Mouse (Mus musculus): Measurements from ENCODE around the gene Zfp710. TPM values are rescaled to one million over a fixed set of nuclear protein-coding genes. Genes with fewer than 3 reads are reported as not detected.
A peak's percentile ranks its signal among the peaks of the same experiment; 100 is the strongest.
"Not testable (repeated sequence)": the region's sequence is repeated elsewhere in the genome, so short reads cannot be mapped to it uniquely, and the experiment has no call there.

Gene Zfp710
- polyA plus RNA-seq, 1 experiment from 2014 or later: 17.0 TPM

- no peaks in the 10 kb centered on the region; the same call in 1 of the 2 replicates for H3K4me1 ChIP-seq (ENCODE audit: control insufficient read depth, insufficient read depth, low read length)
- DNase-seq (no peak), ATAC-seq (ENCODE audit: low FRiP score, low TSS enrichment) (no peak)
- H3K27ac ChIP-seq (replicated peaks; ENCODE audit: low read depth, low read length): no peak overlapping the region
- H3K4me3 ChIP-seq (replicated peaks; ENCODE audit: low read depth, low read length): no peak overlapping the region
- H3K4me2 ChIP-seq (ENCODE audit: low read length): no peak overlapping the region
- 87% methylated on average over 5 of the region's 5 CpGs for WGBS
- no peaks in the 10 kb centered on the region for H3K36me3 ChIP-seq (ENCODE audit: control insufficient read depth, insufficient read depth, low read length)
- H3K27me3 ChIP-seq (ENCODE audit: control insufficient read depth, insufficient read depth, low read length): no peaks in the 10 kb centered on the region
- H3K9ac ChIP-seq (replicated peaks; ENCODE audit: low read length): no peak overlapping the region
- H3K9me3 ChIP-seq (ENCODE audit: control insufficient read depth, low read length): no peaks in the 10 kb centered on the region
Measured at GRCm38 (mm10) chr7:80121083-80121482, 96.5 kb downstream of the Zfp710 start.

GRCm38 (mm10) chr7:80123115-80123514, 98.5 kb downstream of the Zfp710 start:
- WGBS: 72% methylated on average over 4 of the region's 4 CpGs

DNA sequence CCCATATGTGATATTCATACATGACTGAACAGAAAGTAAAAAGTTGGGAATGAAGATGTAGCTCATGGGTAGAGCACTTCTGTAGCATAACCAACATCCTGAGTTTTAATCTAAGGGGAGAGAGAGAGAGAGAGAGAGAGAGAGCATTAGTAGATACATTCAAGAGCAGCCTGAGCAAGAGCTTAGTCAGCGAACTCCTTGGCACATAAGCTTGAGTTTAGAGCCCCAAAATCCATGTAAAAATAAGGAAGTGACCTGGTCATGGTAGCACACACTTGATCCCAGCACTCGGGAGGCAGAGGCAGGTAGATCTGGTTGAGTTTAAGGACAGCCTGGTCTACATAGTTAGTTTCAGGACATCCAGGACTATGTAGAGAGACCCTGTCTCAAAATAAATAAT, 99.1 kb downstream of the Zfp710 start:
- H3K4me3 ChIP-seq (replicated peaks; ENCODE audit: low read depth, low read length): no peak overlapping the region
- H3K4me1 ChIP-seq (ENCODE audit: control insufficient read depth, insufficient read depth, low read length): no peaks in the 10 kb centered on the region
- 86% methylated on average over 2 of the region's 2 CpGs for WGBS

More at GRCm38 (mm10) chr7:80123115-80123514, 98.5 kb downstream of the Zfp710 start:
- Histone ChIP-seq H3K27me3 (ENCODE audit: control insufficient read depth, insufficient read depth, low read length) (no peaks in the 10 kb centered on the region), H3K27ac (replicated peaks; ENCODE audit: low read depth, low read length) (no peak overlapping the region), H3K4me3 (replicated peaks; ENCODE audit: low read depth, low read length) (no peak overlapping the region), H3K4me1 (ENCODE audit: control insufficient read depth, insufficient read depth, low read length) (no peaks in the 10 kb centered on the region), H3K9me3 (ENCODE audit: control insufficient read depth, low read length) (no peaks in the 10 kb centered on the region), H3K4me2 (ENCODE audit: low read length) (no peak overlapping the region), H3K36me3 (ENCODE audit: control insufficient read depth, insufficient read depth, low read length) (no peaks in the 10 kb centered on the region), H3K9ac (replicated peaks; ENCODE audit: low read length) (no peak overlapping the region)
- no peak for DNase-seq
- no peak for ATAC-seq (ENCODE audit: low FRiP score, low TSS enrichment)

DNA sequence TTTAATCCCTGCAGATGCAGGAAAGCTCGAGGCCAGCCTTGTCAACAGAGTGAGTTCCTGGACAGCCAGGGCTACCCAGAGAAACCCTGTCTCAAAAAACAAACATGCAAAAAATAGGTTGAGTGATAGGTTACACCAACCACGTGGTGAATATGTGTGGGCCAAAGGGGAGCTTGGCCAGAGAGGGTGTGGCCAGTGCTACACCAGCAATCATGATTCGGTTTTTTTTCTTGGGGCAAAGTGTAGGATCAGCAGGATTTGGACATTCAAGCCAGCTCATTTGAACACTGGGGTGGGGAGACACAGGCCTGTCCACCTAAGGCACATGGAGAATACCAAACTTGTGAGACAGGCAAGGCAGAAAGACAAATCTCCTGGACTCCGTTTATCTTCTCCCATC, 104.7 kb downstream of the Zfp710 start:
- no peaks in the 10 kb centered on the region for H3K9me3 ChIP-seq (ENCODE audit: control insufficient read depth, low read length)
- H3K4me3 ChIP-seq (replicated peaks; ENCODE audit: low read depth, low read length): no peak overlapping the region
- no peak overlapping the region for H3K4me2 ChIP-seq (ENCODE audit: low read length)
- no peaks in the 10 kb centered on the region for H3K27me3 ChIP-seq (ENCODE audit: control insufficient read depth, insufficient read depth, low read length)
- ATAC-seq (ENCODE audit: low FRiP score, low TSS enrichment) (no peak), DNase-seq (no peak)
- no peak overlapping the region for H3K9ac ChIP-seq (replicated peaks; ENCODE audit: low read length)
- no peak overlapping the region for H3K27ac ChIP-seq (replicated peaks; ENCODE audit: low read depth, low read length)
- no peaks in the 10 kb centered on the region for H3K4me1 ChIP-seq (ENCODE audit: control insufficient read depth, insufficient read depth, low read length)
- 82% methylated on average over 4 of the region's 4 CpGs for WGBS
- no peaks in the 10 kb centered on the region for H3K36me3 ChIP-seq (ENCODE audit: control insufficient read depth, insufficient read depth, low read length)

More for the DNA sequence above, 99.1 kb downstream of the Zfp710 start:
- Histone ChIP-seq H3K9me3 (ENCODE audit: control insufficient read depth, low read length) (no peaks in the 10 kb centered on the region), H3K27me3 (ENCODE audit: control insufficient read depth, insufficient read depth, low read length) (no peaks in the 10 kb centered on the region), H3K36me3 (ENCODE audit: control insufficient read depth, insufficient read depth, low read length) (no peaks in the 10 kb centered on the region), H3K27ac (replicated peaks; ENCODE audit: low read depth, low read length) (no peak overlapping the region), H3K4me2 (ENCODE audit: low read length) (no peak overlapping the region), H3K9ac (replicated peaks; ENCODE audit: low read length) (no peak overlapping the region)
- DNase-seq: no peak
- ATAC-seq (ENCODE audit: low FRiP score, low TSS enrichment): no peak

DNA sequence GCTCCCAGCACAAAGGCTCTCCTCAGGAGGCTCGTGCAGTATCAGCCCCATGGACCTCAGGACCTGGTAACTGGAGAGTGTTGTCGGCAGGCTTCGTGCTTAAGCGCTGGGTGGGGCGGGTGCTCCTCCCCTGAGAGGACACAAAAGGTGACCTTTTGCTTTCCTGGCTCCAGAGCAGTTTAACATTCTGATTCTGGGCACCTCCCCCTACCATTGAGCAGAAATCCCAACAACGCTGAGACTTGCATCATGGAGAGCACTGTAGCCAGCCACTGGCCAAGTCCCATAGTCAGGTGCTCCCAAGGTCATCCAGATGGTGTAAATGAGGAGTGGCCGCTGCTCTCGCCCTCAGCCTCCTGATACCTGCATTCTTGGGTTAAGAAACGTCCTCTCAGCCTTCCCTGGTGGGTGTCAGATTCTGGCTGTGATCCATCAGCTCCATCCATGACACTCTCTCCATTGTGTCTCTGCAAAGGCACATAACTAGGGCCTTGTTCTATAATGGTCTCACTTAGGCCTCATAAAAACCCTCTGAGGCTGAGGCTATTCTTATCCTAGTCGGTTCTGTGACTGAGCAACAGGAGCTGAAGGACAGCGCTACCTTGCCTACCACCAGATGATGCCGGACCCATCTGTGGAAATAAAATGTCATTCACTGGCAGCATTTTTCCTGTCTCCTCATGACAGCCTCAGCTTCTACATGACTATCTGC, 105.9 kb downstream of the Zfp710 start:
- Histone ChIP-seq H3K4me3 (replicated peaks; ENCODE audit: low read depth, low read length) (no peak overlapping the region), H3K4me1 (ENCODE audit: control insufficient read depth, insufficient read depth, low read length) (0 out of 2 replicates have a peak, but pooled peaks cover 3% of the 10 kb centered on the region), H3K9ac (replicated peaks; ENCODE audit: low read length) (no peak overlapping the region), H3K27me3 (ENCODE audit: control insufficient read depth, insufficient read depth, low read length) (no peaks in the 10 kb centered on the region), H3K9me3 (ENCODE audit: control insufficient read depth, low read length) (no peaks in the 10 kb centered on the region), H3K36me3 (ENCODE audit: control insufficient read depth, insufficient read depth, low read length) (no peaks in the 10 kb centered on the region), H3K27ac (replicated peaks; ENCODE audit: low read depth, low read length) (no peak overlapping the region), H3K4me2 (ENCODE audit: low read length) (no peak overlapping the region)
- DNase-seq (no peak), ATAC-seq (ENCODE audit: low FRiP score, low TSS enrichment) (no peak)
- WGBS: 45% methylated on average over 12 of the region's 12 CpGs

- ATAC-seq (ENCODE audit: low FRiP score, low TSS enrichment); DNase-seq; H3K9ac ChIP-seq (replicated peaks; ENCODE audit: low read length); H3K9me3 ChIP-seq (ENCODE audit: control insufficient read depth, low read length); H3K4me2 ChIP-seq (ENCODE audit: low read length); H3K27me3 ChIP-seq (ENCODE audit: control insufficient read depth, insufficient read depth, low read length); H3K4me3 ChIP-seq (replicated peaks; ENCODE audit: low read depth, low read length); H3K27ac ChIP-seq (replicated peaks; ENCODE audit: low read depth, low read length); H3K4me1 ChIP-seq (ENCODE audit: control insufficient read depth, insufficient read depth, low read length); H3K36me3 ChIP-seq (ENCODE audit: control insufficient read depth, insufficient read depth, low read length): not testable (repeated sequence)
- 74% methylated on average over 7 of the region's 7 CpGs for WGBS
Measured at GRCm38 (mm10) chr7:80131315-80131714, 106.7 kb downstream of the Zfp710 start.

GRCm38 (mm10) chr7:80132541-80132940, 107.9 kb downstream of the Zfp710 start:
- H3K4me2 ChIP-seq (ENCODE audit: low read length): no peak overlapping the region
- H3K9ac ChIP-seq (replicated peaks; ENCODE audit: low read length): no peak overlapping the region
- no peaks in the 10 kb centered on the region for H3K27me3 ChIP-seq (ENCODE audit: control insufficient read depth, insufficient read depth, low read length)
- ATAC-seq (ENCODE audit: low FRiP score, low TSS enrichment) (no peak), DNase-seq (peak; percentile 71)
- H3K4me1 ChIP-seq (ENCODE audit: control insufficient read depth, insufficient read depth, low read length): 0 out of 2 replicates have a peak, but pooled peaks cover 3% of the 10 kb centered on the region
- no peaks in the 10 kb centered on the region for H3K9me3 ChIP-seq (ENCODE audit: control insufficient read depth, low read length)
- no peak overlapping the region for H3K4me3 ChIP-seq (replicated peaks; ENCODE audit: low read depth, low read length)
- WGBS: 52% methylated on average over 9 of the region's 9 CpGs
- H3K36me3 ChIP-seq (ENCODE audit: control insufficient read depth, insufficient read depth, low read length): no peaks in the 10 kb centered on the region
- no peak overlapping the region for H3K27ac ChIP-seq (replicated peaks; ENCODE audit: low read depth, low read length)

DNA sequence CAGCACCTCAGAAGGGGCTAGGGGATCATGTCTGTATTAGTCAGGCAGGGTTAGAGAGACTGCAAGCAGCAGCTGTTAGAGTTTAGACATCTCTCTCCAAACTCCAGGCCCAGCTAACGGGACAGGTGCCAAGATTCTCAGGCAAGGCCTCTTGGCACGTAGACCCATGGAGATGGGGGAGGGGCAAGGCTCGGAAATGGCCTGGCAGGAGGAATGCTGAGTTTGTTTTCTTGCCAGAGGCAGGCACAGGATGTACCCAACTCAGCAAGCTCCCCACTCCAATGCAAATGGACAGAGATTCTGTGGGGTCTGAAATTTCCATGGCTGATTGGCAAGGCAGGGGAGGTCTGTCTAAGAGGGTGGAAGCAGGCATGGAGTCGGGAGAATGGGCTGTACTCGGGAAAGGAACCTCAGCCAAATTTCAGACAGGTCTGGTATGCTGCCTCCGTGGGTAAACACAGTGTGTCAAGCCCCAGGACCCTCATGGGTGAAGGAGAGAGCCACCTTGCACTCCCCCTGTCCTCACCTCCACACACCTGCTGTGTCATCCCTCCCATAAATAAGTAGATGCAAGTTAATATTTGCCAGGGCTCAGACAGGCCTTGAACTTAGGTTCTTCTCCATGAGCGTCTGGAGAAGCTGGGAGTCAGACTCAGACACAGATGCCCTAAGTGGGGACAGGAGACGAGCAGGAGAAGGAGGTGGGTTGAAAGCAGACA, 110.0 kb downstream of the Zfp710 start:
- 0 out of 2 replicates have a peak, but pooled peaks cover 3% of the 10 kb centered on the region for H3K4me1 ChIP-seq (ENCODE audit: control insufficient read depth, insufficient read depth, low read length)
- DNase-seq (peak; percentile 85), ATAC-seq (ENCODE audit: low FRiP score, low TSS enrichment) (no peak)
- H3K27me3 ChIP-seq (ENCODE audit: control insufficient read depth, insufficient read depth, low read length): no peaks in the 10 kb centered on the region
- H3K9me3 ChIP-seq (ENCODE audit: control insufficient read depth, low read length): no peaks in the 10 kb centered on the region
- no peak overlapping the region for H3K4me2 ChIP-seq (ENCODE audit: low read length)
- no peak overlapping the region for H3K9ac ChIP-seq (replicated peaks; ENCODE audit: low read length)
- no peak overlapping the region for H3K4me3 ChIP-seq (replicated peaks; ENCODE audit: low read depth, low read length)
- H3K36me3 ChIP-seq (ENCODE audit: control insufficient read depth, insufficient read depth, low read length): no peaks in the 10 kb centered on the region
- no peak overlapping the region for H3K27ac ChIP-seq (replicated peaks; ENCODE audit: low read depth, low read length)
- 49% methylated on average over 8 of the region's 8 CpGs for WGBS

- no peaks in the 10 kb centered on the region for H3K27me3 ChIP-seq (ENCODE audit: control insufficient read depth, insufficient read depth, low read length)
- WGBS: 95% methylated on average over 1 of the region's 1 CpGs
- no peak for DNase-seq
- H3K27ac ChIP-seq (replicated peaks; ENCODE audit: low read depth, low read length): no peak overlapping the region
- H3K9me3 ChIP-seq (ENCODE audit: control insufficient read depth, low read length): no peaks in the 10 kb centered on the region
- no peak overlapping the region for H3K4me2 ChIP-seq (ENCODE audit: low read length)
- no peaks in the 10 kb centered on the region for H3K36me3 ChIP-seq (ENCODE audit: control insufficient read depth, insufficient read depth, low read length)
- no peak for ATAC-seq (ENCODE audit: low FRiP score, low TSS enrichment)
- no peak overlapping the region for H3K4me3 ChIP-seq (replicated peaks; ENCODE audit: low read depth, low read length)
- no peak overlapping the region for H3K9ac ChIP-seq (replicated peaks; ENCODE audit: low read length)
- H3K4me1 ChIP-seq (ENCODE audit: control insufficient read depth, insufficient read depth, low read length): 0 out of 2 replicates have a peak, but pooled peaks cover 3% of the 10 kb centered on the region
Measured at GRCm38 (mm10) chr7:80135173-80135532, 110.5 kb downstream of the Zfp710 start.
